Mouse (Mus musculus): ENCODE measurements around the gene Gm21985. TPM values are rescaled to one million over a fixed set of nuclear protein-coding genes. Genes with fewer than 3 reads are reported as not detected.

Gm21985 gene
- polyA plus RNA-seq, 1 experiment from 2014 or later: not detected

DNA sequence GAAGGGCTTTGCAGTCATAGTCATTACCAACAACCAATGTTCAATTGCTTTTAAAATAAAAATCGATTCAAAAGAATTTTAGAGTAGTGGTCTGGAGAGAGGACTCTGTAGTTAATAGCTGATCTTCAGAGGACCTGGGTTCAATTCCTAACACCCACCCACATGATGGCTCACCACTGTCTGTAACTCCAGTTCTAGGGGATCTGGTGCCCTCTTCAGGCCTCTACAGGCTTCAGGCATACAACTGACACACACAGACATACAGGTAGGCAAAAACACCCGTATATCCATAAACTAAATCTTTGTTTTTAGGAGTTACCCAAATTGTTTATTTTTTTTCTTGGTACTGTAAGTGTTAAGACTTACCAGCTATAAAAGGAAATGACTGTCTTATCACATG lies 73.6 kb downstream of the Gm21985 start:
- Histone ChIP-seq H3K9me3 (ENCODE audit: control insufficient read depth, low read length) (no peaks in the 10 kb centered on the region), H3K4me1 (ENCODE audit: control insufficient read depth, insufficient read depth, low read length) (no peaks in the 10 kb centered on the region), H3K27ac (ENCODE audit: low read length) (no peak overlapping the region), H3K27me3 (replicated peaks; ENCODE audit: control insufficient read depth, insufficient read depth, low read length) (no peaks in the 10 kb centered on the region), H3K9ac (ENCODE audit: low read depth, low read length) (no peak overlapping the region), H3K36me3 (ENCODE audit: control insufficient read depth, insufficient read depth, low read length) (peaks cover 10% of the 10 kb centered on the region; the same call in 1 of the 2 replicates), H3K4me2 (ENCODE audit: low read depth, low read length) (no peak overlapping the region), H3K4me3 (ENCODE audit: low read length) (no peak overlapping the region)
- no peak for ATAC-seq
- WGBS: 92% methylated on average over 2 of the region's 2 CpGs

DNA sequence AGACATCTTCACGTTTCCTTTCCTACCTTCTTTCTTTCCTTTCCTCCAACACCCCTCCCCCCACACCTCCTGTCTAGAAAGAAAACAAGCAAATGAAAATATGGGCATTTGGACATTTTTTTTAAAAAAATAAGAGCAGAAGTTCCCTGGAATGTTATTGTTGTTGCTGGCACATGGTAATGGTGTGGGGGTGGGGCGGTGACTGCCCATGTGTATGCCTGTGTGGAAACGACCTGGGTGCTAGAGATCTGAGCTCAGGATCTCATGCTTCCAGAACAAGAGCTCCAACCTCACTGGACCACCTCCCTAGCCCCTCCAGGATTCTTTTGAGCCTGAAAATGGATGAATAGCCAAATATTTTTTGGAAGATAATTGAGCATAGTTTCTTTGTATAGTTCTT lies 75.0 kb downstream of the Gm21985 start:
- H3K4me2 ChIP-seq (ENCODE audit: low read depth, low read length): no peak overlapping the region
- H3K4me1 ChIP-seq (ENCODE audit: control insufficient read depth, insufficient read depth, low read length): no peaks in the 10 kb centered on the region
- H3K36me3 ChIP-seq (ENCODE audit: control insufficient read depth, insufficient read depth, low read length): peaks cover 7% of the 10 kb centered on the region; the same call in 1 of the 2 replicates
- H3K27ac ChIP-seq (ENCODE audit: low read length): no peak overlapping the region
- no peak overlapping the region for H3K4me3 ChIP-seq (ENCODE audit: low read length)
- H3K9me3 ChIP-seq (ENCODE audit: control insufficient read depth, low read length): no peaks in the 10 kb centered on the region
- no peaks in the 10 kb centered on the region for H3K27me3 ChIP-seq (replicated peaks; ENCODE audit: control insufficient read depth, insufficient read depth, low read length)
- H3K9ac ChIP-seq (ENCODE audit: low read depth, low read length): no peak overlapping the region
- no peak for ATAC-seq
- 62% methylated on average over 3 of the region's 3 CpGs for WGBS

DNA sequence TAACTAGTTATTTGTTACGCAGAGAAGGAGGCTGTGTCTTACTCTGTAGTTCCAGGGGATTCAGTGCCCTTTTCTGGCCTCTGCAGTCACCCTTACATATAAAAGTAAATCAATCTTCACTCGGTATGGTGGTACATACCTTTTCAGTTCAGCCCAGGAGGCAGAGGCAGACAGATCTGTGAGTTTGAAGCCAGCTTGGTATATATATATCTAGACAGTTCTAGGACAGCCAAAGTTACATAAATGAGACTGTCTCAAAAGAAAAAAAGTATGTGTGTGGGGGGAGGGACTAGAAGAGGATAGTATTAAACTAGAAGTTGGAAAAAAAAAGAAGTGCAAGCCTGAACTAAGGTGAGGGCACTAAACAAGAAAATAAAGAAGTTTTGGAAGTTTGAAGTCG lies 82.1 kb downstream of the Gm21985 start:
- no peak overlapping the region for H3K4me3 ChIP-seq (ENCODE audit: low read length)
- H3K36me3 ChIP-seq (ENCODE audit: control insufficient read depth, insufficient read depth, low read length): 0 out of 2 replicates have a peak, but pooled peaks cover 3% of the 10 kb centered on the region
- 92% methylated on average over 3 of the region's 3 CpGs for WGBS

DNA sequence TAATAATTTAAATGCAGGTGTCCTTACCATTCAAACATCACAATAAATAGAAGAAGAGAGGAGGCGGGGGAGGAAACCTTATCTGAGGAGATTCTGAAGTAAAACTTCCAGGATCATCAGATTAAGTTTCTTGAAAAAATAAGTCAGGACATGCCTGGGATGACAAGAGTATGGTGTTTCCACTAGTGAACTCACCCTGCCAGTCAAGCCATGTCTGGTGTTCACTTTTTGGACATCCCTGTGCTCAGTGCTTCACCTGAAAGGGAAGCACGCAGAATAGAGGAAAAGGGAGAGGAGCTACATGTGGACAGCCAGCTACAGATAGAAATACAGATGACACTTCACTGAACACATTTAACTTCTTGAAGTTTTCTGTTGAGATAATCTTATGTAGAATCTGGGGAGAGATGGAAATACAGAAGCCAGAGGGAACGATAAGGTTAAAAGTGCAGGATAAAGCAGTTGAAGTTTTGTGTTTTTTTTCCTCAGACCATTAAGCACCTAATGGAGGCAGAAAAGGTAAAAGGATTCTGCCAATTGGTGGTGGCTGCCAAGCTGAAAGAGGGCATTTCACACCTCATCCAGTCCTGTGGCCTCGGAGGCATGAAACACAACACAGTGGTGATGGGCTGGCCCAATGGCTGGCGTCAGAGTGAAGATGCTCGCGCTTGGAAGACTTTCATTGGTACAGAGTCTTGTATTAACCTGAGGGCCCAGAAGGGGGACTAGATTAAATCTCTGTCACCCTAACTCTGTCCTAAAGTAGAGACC lies 87.8 kb downstream of the Gm21985 start:
- H3K27me3 ChIP-seq (replicated peaks; ENCODE audit: control insufficient read depth, insufficient read depth, low read length): no peaks in the 10 kb centered on the region
- no peak overlapping the region for H3K4me2 ChIP-seq (ENCODE audit: low read depth, low read length)

More for the DNA sequence above, 82.1 kb downstream of the Gm21985 start:
- Histone ChIP-seq H3K4me1 (ENCODE audit: control insufficient read depth, insufficient read depth, low read length) (no peaks in the 10 kb centered on the region), H3K9ac (ENCODE audit: low read depth, low read length) (no peak overlapping the region), H3K9me3 (ENCODE audit: control insufficient read depth, low read length) (no peaks in the 10 kb centered on the region), H3K27me3 (replicated peaks; ENCODE audit: control insufficient read depth, insufficient read depth, low read length) (no peaks in the 10 kb centered on the region), H3K4me2 (ENCODE audit: low read depth, low read length) (no peak overlapping the region), H3K27ac (ENCODE audit: low read length) (no peak overlapping the region)
- ATAC-seq: no peak

DNA sequence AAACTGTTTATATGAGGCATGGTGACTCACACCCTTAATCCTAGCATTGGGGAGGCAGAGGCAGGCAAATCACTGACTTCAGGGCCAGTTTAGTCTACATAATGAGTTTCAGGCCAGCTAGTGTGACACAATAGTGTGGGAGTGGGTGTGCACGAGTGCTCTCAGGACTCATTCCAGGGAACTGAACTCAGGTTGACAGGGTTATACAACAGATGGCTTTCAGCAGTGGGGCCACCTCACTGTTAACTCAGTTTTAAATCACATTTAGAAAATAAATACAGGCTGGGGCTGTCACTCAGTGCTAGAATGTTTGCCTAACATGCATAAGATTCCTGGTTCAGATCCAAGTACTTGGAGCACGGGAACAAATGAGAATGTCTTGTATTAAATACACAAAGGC lies 93.5 kb downstream of the Gm21985 start:
- 57% methylated on average over 2 of the region's 2 CpGs for WGBS
- no peak overlapping the region for H3K9ac ChIP-seq (ENCODE audit: low read depth, low read length)
- no peaks in the 10 kb centered on the region for H3K4me1 ChIP-seq (ENCODE audit: control insufficient read depth, insufficient read depth, low read length)
- no peak overlapping the region for H3K4me3 ChIP-seq (ENCODE audit: low read length)
- no peaks in the 10 kb centered on the region for H3K9me3 ChIP-seq (ENCODE audit: control insufficient read depth, low read length)
- peaks cover 21% of the 10 kb centered on the region for H3K36me3 ChIP-seq (ENCODE audit: control insufficient read depth, insufficient read depth, low read length)
- peak; percentile 31; the same call in 1 of the 2 replicates for ATAC-seq
- no peak overlapping the region for H3K27ac ChIP-seq (ENCODE audit: low read length)
- H3K4me2 ChIP-seq (ENCODE audit: low read depth, low read length): no peak overlapping the region
- H3K27me3 ChIP-seq (replicated peaks; ENCODE audit: control insufficient read depth, insufficient read depth, low read length): no peaks in the 10 kb centered on the region

More for the DNA sequence above, 87.8 kb downstream of the Gm21985 start:
- no peaks in the 10 kb centered on the region for H3K9me3 ChIP-seq (ENCODE audit: control insufficient read depth, low read length)
- H3K27ac ChIP-seq (ENCODE audit: low read length): no peak overlapping the region
- H3K36me3 ChIP-seq (ENCODE audit: control insufficient read depth, insufficient read depth, low read length): peaks cover 9% of the 10 kb centered on the region; the same call in 1 of the 2 replicates
- H3K9ac ChIP-seq (ENCODE audit: low read depth, low read length): no peak overlapping the region
- 85% methylated on average over 7 of the region's 7 CpGs for WGBS
- H3K4me1 ChIP-seq (ENCODE audit: control insufficient read depth, insufficient read depth, low read length): no peaks in the 10 kb centered on the region
- H3K4me3 ChIP-seq (ENCODE audit: low read length): no peak overlapping the region
- ATAC-seq: no peak

DNA sequence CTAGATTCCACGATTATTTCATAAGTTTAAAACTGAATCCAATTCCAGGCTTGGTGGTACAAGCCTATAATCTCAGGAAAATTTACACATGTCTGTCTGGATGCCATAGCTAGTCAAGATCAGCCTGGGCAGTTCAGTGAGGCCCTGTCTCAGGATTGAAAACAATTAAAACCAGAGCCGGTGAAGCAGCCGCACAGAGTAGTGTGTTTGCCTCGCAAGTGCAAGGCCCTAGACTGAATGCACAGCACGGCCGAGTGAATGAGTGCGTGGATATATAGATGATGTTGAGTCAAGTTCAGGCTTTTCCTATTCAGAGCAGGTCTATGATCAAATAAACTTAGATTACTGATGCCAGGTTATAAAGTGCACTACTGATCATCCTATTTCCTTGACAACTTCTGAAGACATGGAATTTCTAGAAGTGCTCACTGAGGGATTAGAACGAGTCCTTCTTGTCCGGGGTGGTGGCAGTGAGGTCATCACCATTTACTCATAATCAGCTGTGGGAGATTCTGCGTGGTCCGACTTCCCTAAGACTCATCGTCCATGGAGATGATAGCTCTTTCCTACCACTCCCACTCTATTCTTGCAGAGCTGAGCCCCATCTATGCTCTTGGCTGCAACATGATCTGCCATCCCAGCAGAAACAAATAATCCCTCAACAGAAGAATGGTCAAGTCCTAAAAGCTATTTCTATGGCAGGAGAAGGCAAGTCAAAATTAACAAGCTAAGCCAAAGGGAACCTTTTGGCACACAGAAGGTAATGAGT lies 94.1 kb downstream of the Gm21985 start:
- Histone ChIP-seq H3K4me3 (ENCODE audit: low read length) (no peak overlapping the region), H3K9me3 (ENCODE audit: control insufficient read depth, low read length) (no peaks in the 10 kb centered on the region), H3K9ac (ENCODE audit: low read depth, low read length) (no peak overlapping the region), H3K4me2 (ENCODE audit: low read depth, low read length) (no peak overlapping the region), H3K27me3 (replicated peaks; ENCODE audit: control insufficient read depth, insufficient read depth, low read length) (no peaks in the 10 kb centered on the region), H3K27ac (ENCODE audit: low read length) (no peak overlapping the region), H3K4me1 (ENCODE audit: control insufficient read depth, insufficient read depth, low read length) (no peaks in the 10 kb centered on the region), H3K36me3 (ENCODE audit: control insufficient read depth, insufficient read depth, low read length) (peaks cover 19% of the 10 kb centered on the region)
- WGBS: 86% methylated on average over 12 of the region's 12 CpGs
- no peak; the same call in 1 of the 2 replicates for ATAC-seq

DNA sequence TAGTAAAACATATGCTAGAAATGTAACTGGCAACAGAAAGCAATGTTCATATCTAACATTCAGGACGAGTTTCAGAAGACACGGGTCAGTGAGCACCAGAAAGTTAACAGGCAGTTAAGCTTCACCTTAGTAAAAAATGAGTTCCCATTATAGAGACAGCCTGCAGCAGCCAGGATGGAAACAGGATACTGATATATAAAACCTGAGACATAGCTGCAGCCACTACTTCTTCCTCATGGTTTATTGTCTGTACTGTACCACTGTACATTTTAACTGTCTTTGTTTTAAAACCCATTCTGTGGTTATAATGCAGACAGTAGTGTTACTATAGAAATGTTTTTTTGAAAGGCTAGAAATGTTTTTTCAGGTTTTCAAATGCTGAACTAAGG lies 94.7 kb downstream of the Gm21985 start:
- H3K36me3 ChIP-seq (ENCODE audit: control insufficient read depth, insufficient read depth, low read length): peaks cover 19% of the 10 kb centered on the region
- ATAC-seq: no peak
- no peak overlapping the region for H3K9ac ChIP-seq (ENCODE audit: low read depth, low read length)
- H3K27me3 ChIP-seq (replicated peaks; ENCODE audit: control insufficient read depth, insufficient read depth, low read length): no peaks in the 10 kb centered on the region
- no peak overlapping the region for H3K27ac ChIP-seq (ENCODE audit: low read length)
- no peak overlapping the region for H3K4me3 ChIP-seq (ENCODE audit: low read length)
- no peaks in the 10 kb centered on the region for H3K9me3 ChIP-seq (ENCODE audit: control insufficient read depth, low read length)
- no peaks in the 10 kb centered on the region for H3K4me1 ChIP-seq (ENCODE audit: control insufficient read depth, insufficient read depth, low read length)
- 90% methylated on average over 2 of the region's 2 CpGs for whole genome bisulfite sequencing
- no peak overlapping the region for H3K4me2 ChIP-seq (ENCODE audit: low read depth, low read length)

DNA sequence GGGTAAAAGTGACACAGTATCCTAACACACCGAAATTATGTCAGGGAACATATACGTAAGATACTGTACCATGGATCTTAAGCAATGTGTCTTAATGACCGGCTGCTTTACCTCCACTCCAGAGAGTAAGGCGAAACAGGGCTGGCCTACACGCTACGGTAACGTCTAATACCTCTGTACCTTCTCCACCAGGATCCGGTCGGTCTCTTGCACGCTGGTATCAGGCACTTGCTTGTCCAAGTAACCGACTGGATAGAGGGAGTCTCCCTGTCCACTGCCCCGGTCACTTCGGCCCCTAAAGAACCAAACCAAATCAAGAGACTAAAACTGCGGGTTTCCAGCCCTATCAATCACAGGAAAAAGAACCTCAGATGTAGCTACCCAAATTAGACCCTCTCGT lies 101.1 kb downstream of the Gm21985 start:
- WGBS: 14% methylated on average over 15 of the region's 15 CpGs
- peak; percentile 65 for ATAC-seq

More for the DNA sequence above, 101.1 kb downstream of the Gm21985 start:
- Histone ChIP-seq H3K4me2 (ENCODE audit: low read depth, low read length) (peak overlapping the region; percentile 83), H3K4me3 (ENCODE audit: low read length) (peak overlapping the region; percentile 93), H3K36me3 (ENCODE audit: control insufficient read depth, insufficient read depth, low read length) (peaks cover 7% of the 10 kb centered on the region; the same call in 1 of the 2 replicates), H3K4me1 (ENCODE audit: control insufficient read depth, insufficient read depth, low read length) (peaks cover 5% of the 10 kb centered on the region), H3K27me3 (replicated peaks; ENCODE audit: control insufficient read depth, insufficient read depth, low read length) (no peaks in the 10 kb centered on the region), H3K9ac (ENCODE audit: low read depth, low read length) (peak overlapping the region; percentile 89), H3K9me3 (ENCODE audit: control insufficient read depth, low read length) (no peaks in the 10 kb centered on the region), H3K27ac (ENCODE audit: low read length) (peak overlapping the region; percentile 80; the same call in 1 of the 2 replicates)
